Comparison of ENCODE assay signal across 25 mouse cellular contexts in the genomic region with DNA sequence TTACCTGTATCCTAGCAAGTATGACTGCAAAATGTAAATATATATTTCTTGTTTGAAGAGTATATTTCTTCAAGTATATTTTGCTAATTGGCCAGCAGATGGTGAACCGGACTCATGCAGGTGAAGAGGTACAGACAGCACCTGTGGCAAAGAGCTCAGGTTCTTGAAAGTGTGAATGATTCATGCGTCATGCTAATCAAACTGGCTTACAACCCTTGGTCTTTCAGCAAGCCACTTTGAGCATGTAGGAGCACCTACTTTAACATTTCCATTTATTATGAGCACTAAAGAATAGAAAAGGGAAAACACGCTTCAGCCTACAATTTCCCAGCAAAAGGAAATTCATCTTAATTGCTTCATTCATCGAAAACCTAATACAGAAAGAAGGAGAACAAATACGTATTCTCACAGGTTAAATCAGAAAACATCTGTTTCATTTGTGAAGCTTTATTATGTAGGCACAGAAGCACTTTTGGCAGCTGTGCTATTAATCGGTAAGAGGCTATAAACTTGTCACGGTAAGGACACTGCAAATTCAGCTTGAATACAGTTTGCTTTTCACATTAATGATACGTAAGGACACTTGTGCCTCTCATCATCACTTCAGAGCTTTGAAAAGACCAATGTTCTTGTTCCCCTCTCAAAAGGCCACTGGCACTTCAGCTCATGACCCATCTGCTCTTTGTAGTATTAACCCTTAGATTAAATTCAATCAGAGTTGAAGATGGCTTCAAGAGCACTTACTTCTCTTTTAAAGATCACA.
DNase-seq lines count a peak whose midpoint lies in the region; ATAC-seq and TF ChIP-seq lines count a peak whose summit lies in the region.
"Had no signal": no experiment of that assay in that cellular context is flagged by ENCODE, and none has a peak within 500 bp of the region (broad histone marks: within the 10 kb centered on the region; RNA-seq: fewer than 3 reads in every experiment).

No protein-coding gene starts in this region.

- peak; percentile 20 for TF ChIP-seq RAD21 in CH12.LX (IDR thresholded peaks at IDR 0.05; ENCODE audit: low read depth, low read length)

- in situ Hi-C loops in CH12.LX (cut with MboI; ENCODE audit: low pct_ligation_motif_present, low pct_unique_long_range_greater_than_20kb, low sequenced_read_pairs), result loop anchor here (25.0 kb wide), 2 partner anchors 899 to 1026 kb away; no protein-coding TSS in a partner anchor

- no peak for DNase-seq in forebrain, embryonic 11.5 days (ENCODE audit: low spot score)
- peak; percentile 28 for DNase-seq in lung, embryonic 14.5 days
- no peak for DNase-seq in lung, postnatal 10 days
- DNase-seq in lung, postnatal 0 days (ENCODE audit: low spot score), result peak; percentile 53
- DNase-seq in lung, adult 2 months, result no peak
- no peak for DNase-seq in CH12.LX (ENCODE audit: extremely low read depth)
- no peak for DNase-seq in heart, embryonic 10.5 days (ENCODE audit: low spot score)
- DNase-seq: adrenal gland, postnatal 10 days; adrenal gland, postnatal 36 days; cerebellum, adult 11 months; cerebellum, adult 2 months; cerebellum, adult 9-11 months; cerebellum, postnatal 25 days; gastrocnemius, adult 2 months; gastrocnemius, postnatal 25 days; heart, adult 18-20 months had no signal

- no peak for TF ChIP-seq CTCF in lung, embryonic 14.5 days (IDR thresholded peaks at IDR 0.05; ENCODE audit: low read depth)
- TF ChIP-seq CTCF in lung, postnatal 0 days (IDR thresholded peaks at IDR 0.05), result no peak
- TF ChIP-seq CTCF in lung, adult 2 months (IDR thresholded peaks at IDR 0.05; ENCODE audit: insufficient read depth, low read length), result no peak
- peak in 1 of 2 experiments; percentile 20; a peak in 1 of 4 replicates for TF ChIP-seq CTCF in CH12.LX (conservative IDR thresholded peaks at IDR 0.05 in 1 of 2, IDR thresholded peaks at IDR 0.05 in 1 of 2; ENCODE audit: low read depth in 2 of 2, low read length in 2 of 2)

- no peaks in the 10 kb centered on the region for H3K4me1 ChIP-seq in forebrain, embryonic 11.5 days (replicated peaks; ENCODE audit: control insufficient read depth, insufficient read depth, low read length)
- H3K4me1 ChIP-seq in forebrain, embryonic 12.5 days, result no peaks in the 10 kb centered on the region
- H3K4me1 ChIP-seq in lung, embryonic 14.5 days (ENCODE audit: insufficient read depth), result no peaks in the 10 kb centered on the region
- H3K4me1 ChIP-seq in lung, postnatal 0 days (ENCODE audit: insufficient read depth, low read depth, low read length), result no peaks in the 10 kb centered on the region
- H3K4me1 ChIP-seq in lung, adult 2 months (ENCODE audit: control insufficient read depth, insufficient read depth, low read length), result no peaks in the 10 kb centered on the region
- H3K4me1 ChIP-seq in CH12.LX (ENCODE audit: control insufficient read depth in 1 of 2, insufficient read depth in 2 of 2), result peaks cover 0 to 4% of the 10 kb centered on the region in 2 experiments; a peak in 1 of 4 replicates
- no peaks in the 10 kb centered on the region for H3K4me1 ChIP-seq in heart, embryonic 10.5 days
- H3K4me1 ChIP-seq: embryonic facial prominence, embryonic 12.5 days; embryonic facial prominence, embryonic 15.5 days; forebrain, embryonic 15.5 days; hindbrain, embryonic 12.5 days; hindbrain, embryonic 15.5 days had no signal

- no peak for TF ChIP-seq EP300 in lung, postnatal 0 days (IDR thresholded peaks at IDR 0.05)
- no peak for TF ChIP-seq EP300 in CH12.LX (IDR thresholded peaks at IDR 0.05; ENCODE audit: low read length)

- no peaks in the 10 kb centered on the region for H3K27me3 ChIP-seq in forebrain, embryonic 11.5 days (ENCODE audit: control insufficient read depth, insufficient read depth, low read length)
- no peaks in the 10 kb centered on the region; the same call in 1 of the 2 replicates for H3K27me3 ChIP-seq in forebrain, embryonic 12.5 days
- no peaks in the 10 kb centered on the region for H3K27me3 ChIP-seq in lung, embryonic 14.5 days (ENCODE audit: insufficient read depth, low read length)
- H3K27me3 ChIP-seq in lung, postnatal 0 days (replicated peaks; ENCODE audit: insufficient read depth, low read length), result no peaks in the 10 kb centered on the region
- H3K27me3 ChIP-seq in CH12.LX (replicated peaks), result no peaks in the 10 kb centered on the region
- H3K27me3 ChIP-seq in heart, embryonic 10.5 days (ENCODE audit: insufficient read depth, poor library complexity, severe bottlenecking), result no peaks in the 10 kb centered on the region
- H3K27me3 ChIP-seq: embryonic facial prominence, embryonic 12.5 days; embryonic facial prominence, embryonic 15.5 days; forebrain, embryonic 15.5 days; hindbrain, embryonic 12.5 days; hindbrain, embryonic 15.5 days; Patski had no signal

- 0 out of 2 replicates have a peak, but pooled peaks have one; percentile 33 for ATAC-seq in forebrain, embryonic 11.5 days (replicated peaks; ENCODE audit: low FRiP score)
- ATAC-seq in forebrain, embryonic 12.5 days (ENCODE audit: low FRiP score), result no peak
- peak; percentile 80 for ATAC-seq in lung, embryonic 14.5 days (ENCODE audit: insufficient read depth)
- peak; percentile 62 for ATAC-seq in lung, postnatal 0 days
- ATAC-seq: forebrain, embryonic 15.5 days; Patski had no signal

- H3K4me3 ChIP-seq in forebrain, embryonic 11.5 days (ENCODE audit: low read depth, low read length), result no peak overlapping the region
- no peak overlapping the region for H3K4me3 ChIP-seq in forebrain, embryonic 12.5 days (replicated peaks)
- no peak overlapping the region for H3K4me3 ChIP-seq in lung, embryonic 14.5 days (ENCODE audit: low read depth, low read length)
- no peak overlapping the region for H3K4me3 ChIP-seq in lung, postnatal 0 days (ENCODE audit: low read depth, low read length)
- no peak overlapping the region for H3K4me3 ChIP-seq in lung, adult 2 months (replicated peaks; ENCODE audit: extremely low read depth, low read depth, low read length)
- H3K4me3 ChIP-seq in CH12.LX (replicated peaks in 1 of 3; ENCODE audit: low read depth in 2 of 3, low read length in 2 of 3, poor library complexity in 1 of 3), result no peak overlapping the region
- H3K4me3 ChIP-seq in heart, embryonic 10.5 days, result no peak overlapping the region
- H3K4me3 ChIP-seq: embryonic facial prominence, embryonic 12.5 days; embryonic facial prominence, embryonic 15.5 days; forebrain, embryonic 15.5 days; gastrocnemius, adult 2 months; hindbrain, embryonic 12.5 days; hindbrain, embryonic 15.5 days had no signal

- H3K27ac ChIP-seq in forebrain, embryonic 11.5 days (ENCODE audit: low read depth, low read length), result no peak overlapping the region
- H3K27ac ChIP-seq in forebrain, embryonic 12.5 days, result no peak overlapping the region
- 0 out of 2 replicates have a peak overlapping the region, but pooled peaks have one; percentile 3 for H3K27ac ChIP-seq in lung, embryonic 14.5 days (ENCODE audit: low read depth)
- H3K27ac ChIP-seq in lung, postnatal 0 days (ENCODE audit: low read length), result no peak overlapping the region
- no peak overlapping the region for H3K27ac ChIP-seq in CH12.LX (ENCODE audit: insufficient read depth, low read depth)
- no peak overlapping the region for H3K27ac ChIP-seq in heart, embryonic 10.5 days
- H3K27ac ChIP-seq: embryonic facial prominence, embryonic 12.5 days; embryonic facial prominence, embryonic 15.5 days; forebrain, embryonic 15.5 days; gastrocnemius, adult 2 months; hindbrain, embryonic 12.5 days; hindbrain, embryonic 15.5 days had no signal

- H3K9ac ChIP-seq in forebrain, embryonic 11.5 days (ENCODE audit: low read length), result no peak overlapping the region
- no peak overlapping the region for H3K9ac ChIP-seq in forebrain, embryonic 12.5 days
- no peak overlapping the region for H3K9ac ChIP-seq in lung, embryonic 14.5 days
- H3K9ac ChIP-seq in lung, postnatal 0 days (replicated peaks; ENCODE audit: low read depth), result no peak overlapping the region
- no peak overlapping the region for H3K9ac ChIP-seq in CH12.LX (ENCODE audit: insufficient read depth, low read depth)
- H3K9ac ChIP-seq: embryonic facial prominence, embryonic 12.5 days; embryonic facial prominence, embryonic 15.5 days; forebrain, embryonic 15.5 days; hindbrain, embryonic 12.5 days; hindbrain, embryonic 15.5 days had no signal

- dilution Hi-C loops in CH12.LX (cut with MboI; ENCODE audit: extremely low pct_ligation_motif_present, extremely low pct_unique_long_range_greater_than_20kb, low sequenced_read_pairs), result no loop called here

- H3K9me3 ChIP-seq in forebrain, embryonic 11.5 days (ENCODE audit: control insufficient read depth, low read length), result no peaks in the 10 kb centered on the region
- H3K9me3 ChIP-seq in forebrain, embryonic 12.5 days, result no peaks in the 10 kb centered on the region
- no peaks in the 10 kb centered on the region for H3K9me3 ChIP-seq in lung, embryonic 14.5 days (ENCODE audit: low read depth, low read length)
- no peaks in the 10 kb centered on the region for H3K9me3 ChIP-seq in lung, postnatal 0 days (ENCODE audit: low read length)
- H3K9me3 ChIP-seq in CH12.LX (replicated peaks; ENCODE audit: low read length), result no peaks in the 10 kb centered on the region
- no peaks in the 10 kb centered on the region for H3K9me3 ChIP-seq in heart, embryonic 10.5 days
- H3K9me3 ChIP-seq: embryonic facial prominence, embryonic 12.5 days; embryonic facial prominence, embryonic 15.5 days; forebrain, embryonic 15.5 days; G1E; hindbrain, embryonic 12.5 days; hindbrain, embryonic 15.5 days had no signal

- WGBS in forebrain, embryonic 11.5 days, result 82% methylated on average over 8 of the region's 8 CpGs
- WGBS in forebrain, embryonic 12.5 days, result 69% methylated on average over 8 of the region's 8 CpGs
- WGBS in lung, embryonic 14.5 days, result 63% methylated on average over 8 of the region's 8 CpGs
- WGBS in lung, postnatal 0 days, result 62% methylated on average over 8 of the region's 8 CpGs
- WGBS in lung, adult 2 months, result 78% methylated on average over 8 of the region's 8 CpGs
- WGBS in heart, embryonic 10.5 days, result 89% methylated on average over 8 of the region's 8 CpGs

- H3K4me2 ChIP-seq in forebrain, embryonic 11.5 days (ENCODE audit: low read depth, low read length, severe bottlenecking), result no peak overlapping the region
- H3K4me2 ChIP-seq in forebrain, embryonic 12.5 days, result no peak overlapping the region
- H3K4me2 ChIP-seq in lung, embryonic 14.5 days, result no peak overlapping the region
- H3K4me2 ChIP-seq in lung, postnatal 0 days (replicated peaks; ENCODE audit: low read depth, low read length), result no peak overlapping the region
- H3K4me2 ChIP-seq in CH12.LX (ENCODE audit: insufficient read depth, low read depth, poor library complexity, severe bottlenecking), result no peak overlapping the region
- H3K4me2 ChIP-seq: embryonic facial prominence, embryonic 12.5 days; embryonic facial prominence, embryonic 15.5 days; forebrain, embryonic 15.5 days; heart, embryonic 11.5 days; hindbrain, embryonic 12.5 days; hindbrain, embryonic 15.5 days had no signal

- no peaks in the 10 kb centered on the region for H3K79me2 ChIP-seq in CH12.LX (replicated peaks; ENCODE audit: control insufficient read depth, extremely low read depth, insufficient read depth, poor library complexity, severe bottlenecking)

- no peak for TF ChIP-seq POLR2A in lung, adult 2 months (IDR thresholded peaks at IDR 0.05; ENCODE audit: borderline replicate concordance, extremely low read depth, low read depth, low read length)
- TF ChIP-seq POLR2A in CH12.LX (IDR thresholded peaks at IDR 0.05; ENCODE audit: low read depth, low read length), result no peak

- no peaks in the 10 kb centered on the region; the same call in 1 of the 2 replicates for H3K36me3 ChIP-seq in forebrain, embryonic 11.5 days (ENCODE audit: control insufficient read depth, insufficient read depth, low read length)
- no peaks in the 10 kb centered on the region for H3K36me3 ChIP-seq in forebrain, embryonic 12.5 days (replicated peaks)
- H3K36me3 ChIP-seq in lung, embryonic 14.5 days (ENCODE audit: insufficient read depth), result 0 out of 2 replicates have a peak, but pooled peaks cover under 1% of the 10 kb centered on the region
- peaks cover 3% of the 10 kb centered on the region; the same call in 1 of the 2 replicates for H3K36me3 ChIP-seq in lung, postnatal 0 days (ENCODE audit: insufficient read depth, low read length)
- H3K36me3 ChIP-seq in CH12.LX (replicated peaks in 1 of 2; ENCODE audit: control insufficient read depth in 1 of 2, insufficient read depth in 1 of 2, low read length in 1 of 2), result peaks cover 0 to 7% of the 10 kb centered on the region in 2 experiments
- H3K36me3 ChIP-seq in heart, embryonic 10.5 days, result no peaks in the 10 kb centered on the region
- H3K36me3 ChIP-seq: G1E had no signal

Comparison
In these comparisons a context has a peak if more than half of its experiments do, and no peak if none do; other contexts are left out.
1. DNase-seq: peak in lung, embryonic 14.5 days (single experiment) and lung, postnatal 0 days (single experiment); none in forebrain, embryonic 11.5 days (single experiment), lung, postnatal 10 days (single experiment), lung, adult 2 months (single experiment), CH12.LX (single experiment) and heart, embryonic 10.5 days (single experiment).